Mouse (Mus musculus) myocyte (in vitro differentiated cells): ENCODE data around the gene Myo18a. TPM values are rescaled to one million over a fixed set of nuclear protein-coding genes. Genes with fewer than 3 reads are reported as not detected.

Source experiments
- H3K27me3 ChIP-seq: one replicate; pipeline ENCODE4 v1.6.1; 2011; ENCODE audit not compliant: control insufficient read depth, insufficient read depth, insufficient read length
- H3K36me3 ChIP-seq: one replicate; pipeline ENCODE4 v1.6.1; 2011; ENCODE audit not compliant: control insufficient read depth, insufficient read depth
- H3K4me2 ChIP-seq: one replicate; pipeline ENCODE4 v1.6.1; 2011; ENCODE audit warnings: low read depth, control low read depth
- H3K4me3 ChIP-seq: one replicate; pipeline ENCODE4 v1.5.1; 2011; ENCODE audit warnings: mild to moderate bottlenecking, control low read depth, moderate library complexity
- H3K79me2 ChIP-seq: one replicate; pipeline ENCODE4 v1.6.1; 2011; ENCODE audit not compliant: control insufficient read depth, insufficient read depth
- H3ac ChIP-seq: one replicate; pipeline ENCODE4 v1.6.1; 2011; ENCODE audit not compliant: control insufficient read depth, insufficient read length
- CEBPB ChIP-seq: IDR thresholded peaks from 2 replicates; pipeline ENCODE4 v1.6.1; 2011; ENCODE audit warnings: mild to moderate bottlenecking, moderate library complexity; ENCODE audit not compliant: poor library complexity, insufficient read depth, severe bottlenecking
- E2F4 ChIP-seq: IDR thresholded peaks from one replicate; pipeline ENCODE4 v1.6.1; 2011; ENCODE audit warnings: mild to moderate bottlenecking, control low read depth, moderate library complexity; ENCODE audit not compliant: insufficient read depth
- MAX ChIP-seq: IDR thresholded peaks from one replicate; pipeline ENCODE4 v1.6.1; 2011; ENCODE audit warnings: low read depth, mild to moderate bottlenecking, control low read depth
- MYOD1 ChIP-seq, 3 experiments: IDR thresholded peaks; one replicate each; pipeline ENCODE4 v1.6.1; 2011; ENCODE audit warnings: control low read depth in 2 of 3, low read depth in 2 of 3, mild to moderate bottlenecking in 2 of 3, moderate library complexity in 1 of 3; ENCODE audit not compliant: insufficient read length in 2 of 3, control insufficient read depth in 1 of 3
- MYOG ChIP-seq, 3 experiments: IDR thresholded peaks; one replicate each; pipeline ENCODE4 v1.6.1; 2011; ENCODE audit warnings: control low read depth in 2 of 3, low read depth in 2 of 3, mild to moderate bottlenecking in 2 of 3; ENCODE audit not compliant: insufficient read length in 2 of 3, control insufficient read depth in 1 of 3, insufficient read depth in 1 of 3
- POLR2A ChIP-seq: IDR thresholded peaks from one replicate; pipeline ENCODE4 v1.6.1; 2011; ENCODE audit warnings: low read depth, mild to moderate bottlenecking, control low read depth, moderate library complexity; ENCODE audit not compliant: insufficient read length
- POLR2AphosphoS2 ChIP-seq: IDR thresholded peaks from one replicate; pipeline ENCODE4 v1.6.1; 2011; ENCODE audit warnings: low read depth, control low read depth; ENCODE audit not compliant: insufficient read length
- REST ChIP-seq: IDR thresholded peaks from one replicate; pipeline ENCODE4 v1.6.1; 2011; ENCODE audit warnings: mild to moderate bottlenecking, control low read depth, moderate library complexity; ENCODE audit not compliant: insufficient read depth, insufficient read length
- SRF ChIP-seq: IDR thresholded peaks from one replicate; pipeline ENCODE4 v1.6.1; 2011; ENCODE audit warnings: low read depth; ENCODE audit not compliant: control insufficient read depth, insufficient read length
- TCF12 ChIP-seq: IDR thresholded peaks from one replicate; pipeline ENCODE4 v1.6.1; 2011; ENCODE audit warnings: mild to moderate bottlenecking, control low read depth; ENCODE audit not compliant: poor library complexity, insufficient read depth, severe bottlenecking
- TCF3 ChIP-seq: IDR thresholded peaks from one replicate; pipeline ENCODE4 v1.6.1; 2011; ENCODE audit warnings: low read depth, control low read depth; ENCODE audit not compliant: insufficient read length
- USF1 ChIP-seq: IDR thresholded peaks from one replicate; pipeline ENCODE4 v1.6.1; 2011; ENCODE audit warnings: low read depth, mild to moderate bottlenecking, control low read depth, moderate library complexity
- polyA plus RNA-seq: library from polyadenylated mRNA; unstranded; fragments of >200 nt; fragmentation: generic; extraction: Trizol; gene quantifications from one replicate; pipeline ENCODE4 v1.2.1, GENCODE M21; 2012; ENCODE audit warnings: missing spikeins

Gene Myo18a
- polyA plus RNA-seq, 1 experiment: 169 TPM

DNA sequence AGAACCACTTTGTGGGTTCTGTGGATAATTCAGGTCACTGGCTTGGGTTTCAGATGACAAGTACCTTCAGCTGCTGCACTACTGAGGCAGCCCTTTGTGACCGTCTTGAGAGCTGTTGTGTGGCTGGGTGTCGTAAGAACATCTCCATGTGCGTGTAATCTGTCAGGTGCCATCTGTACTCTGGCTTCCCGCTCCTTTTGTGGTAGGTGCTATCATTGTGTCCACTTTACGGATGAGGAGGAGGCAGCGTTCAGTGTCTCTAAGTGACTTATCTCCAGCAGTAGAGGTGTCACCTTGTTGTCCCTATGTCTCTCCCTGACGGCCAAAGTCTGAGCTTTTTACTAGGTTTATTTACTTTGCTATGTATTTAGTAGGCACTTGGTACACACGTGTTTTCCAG is 7.3 kb downstream of the Myo18a start:
- Histone ChIP-seq H3K36me3 (no peaks in the 10 kb centered on the region), H3K4me2 (no peak overlapping the region), H3K4me3 (no peak overlapping the region), H3K27me3 (no peaks in the 10 kb centered on the region), H3K79me2 (peaks cover 20% of the 10 kb centered on the region), H3ac (no peak overlapping the region)
- TF ChIP-seq POLR2AphosphoS2 (no peak), SRF (no peak), MYOG (IDR thresholded peaks at IDR 0.05; ENCODE audit: control insufficient read depth in 1 of 3, insufficient read depth in 1 of 3, insufficient read length in 2 of 3, low read depth in 2 of 3) (peak in 1 of 3 experiments; percentile 17), USF1 (no peak), POLR2A (no peak), TCF12 (no peak)

DNA sequence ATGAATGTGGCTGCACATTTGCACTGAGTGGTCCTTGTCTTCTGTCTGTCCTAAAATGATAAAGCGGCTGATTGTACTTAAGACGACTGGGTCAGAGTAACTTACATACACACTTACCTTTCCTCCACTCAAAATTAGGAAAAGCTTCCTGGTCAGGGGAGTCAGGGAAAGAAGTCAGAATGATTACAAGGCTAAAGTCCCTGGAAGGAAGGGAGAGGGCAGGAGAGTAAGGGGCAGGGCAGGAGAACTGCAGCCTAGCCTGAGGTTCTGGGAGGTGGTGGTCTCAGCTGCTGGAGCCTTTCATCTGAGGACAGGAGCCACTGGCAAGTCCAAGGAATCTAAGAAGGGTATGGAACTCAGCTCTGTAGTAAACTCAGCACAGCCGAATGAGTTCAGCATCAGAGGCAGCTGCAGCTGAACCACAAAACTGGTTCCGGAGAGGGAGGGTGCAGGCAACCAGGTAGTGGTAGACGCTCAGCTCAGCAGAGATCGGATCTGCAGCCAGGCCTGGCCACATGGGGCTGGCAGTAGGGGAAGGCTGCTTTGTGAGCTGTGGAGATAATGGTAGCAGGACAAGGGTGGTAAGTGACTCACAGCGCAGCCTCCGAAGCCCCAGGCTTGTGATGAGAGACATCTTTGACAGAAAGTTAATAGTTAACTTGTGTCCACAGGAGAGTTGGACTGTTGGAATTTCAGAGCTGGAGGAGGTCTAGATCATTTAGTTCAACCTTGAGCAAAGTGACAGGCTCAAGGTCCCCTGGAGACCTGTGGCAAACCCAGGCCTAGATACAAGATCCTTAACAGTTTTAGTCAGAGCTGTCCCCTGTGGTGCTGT is 9.1 kb downstream of the Myo18a start:
- no peak overlapping the region for H3ac ChIP-seq

DNA sequence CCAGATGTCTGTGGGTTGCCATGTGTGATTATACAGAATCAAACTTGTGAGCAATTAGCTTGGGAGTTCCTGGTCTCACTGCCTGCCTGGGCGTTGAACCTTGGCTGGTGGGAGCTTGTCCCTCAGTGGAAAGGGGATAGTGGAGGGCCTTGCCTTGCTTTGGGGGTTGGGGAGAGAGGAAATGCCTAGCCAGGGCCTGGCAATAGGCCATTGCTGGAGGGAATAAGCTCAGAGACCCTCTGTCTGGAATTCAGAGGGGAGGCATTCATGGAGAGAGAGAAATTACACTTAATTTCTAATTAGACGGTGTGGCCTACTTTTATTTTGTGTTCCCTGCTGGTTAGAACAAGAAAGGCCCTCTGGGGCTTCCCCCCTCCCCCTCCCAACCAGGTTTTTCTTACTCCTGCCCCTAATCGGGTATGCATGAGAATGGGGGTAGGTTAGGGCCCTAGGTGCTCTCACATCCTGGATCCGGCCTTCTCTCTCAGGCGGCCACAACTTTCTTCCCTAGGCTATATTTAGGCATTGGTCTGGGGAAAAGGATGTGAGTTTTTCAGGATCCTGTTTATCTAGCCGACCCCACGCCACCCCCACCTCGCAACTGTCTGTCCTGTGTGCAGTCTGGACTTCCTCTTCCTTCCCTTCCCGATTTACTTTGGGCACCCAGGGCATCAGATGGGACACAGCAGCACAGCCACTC is 12.8 kb downstream of the Myo18a start:
- Histone ChIP-seq H3K79me2 (peaks cover 3% of the 10 kb centered on the region), H3K4me2 (no peak overlapping the region), H3K36me3 (no peaks in the 10 kb centered on the region), H3K4me3 (no peak overlapping the region), H3K27me3 (no peaks in the 10 kb centered on the region), H3ac (no peak overlapping the region)
- TF ChIP-seq POLR2A (no peak), MYOD1 (IDR thresholded peaks at IDR 0.05; ENCODE audit: control insufficient read depth in 1 of 3, insufficient read length in 2 of 3, low read depth in 2 of 3) (no peak), USF1 (no peak), MAX (no peak), TCF3 (no peak), E2F4 (no peak), SRF (no peak), CEBPB (no peak), TCF12 (no peak), MYOG (IDR thresholded peaks at IDR 0.05; ENCODE audit: control insufficient read depth in 1 of 3, insufficient read depth in 1 of 3, insufficient read length in 2 of 3, low read depth in 2 of 3) (no peak), POLR2AphosphoS2 (no peak), REST (no peak)

More for the DNA sequence above, 9.1 kb downstream of the Myo18a start:
- Histone ChIP-seq H3K4me3 (no peak overlapping the region), H3K79me2 (peaks cover 9% of the 10 kb centered on the region), H3K36me3 (no peaks in the 10 kb centered on the region), H3K4me2 (no peak overlapping the region), H3K27me3 (no peaks in the 10 kb centered on the region)
- no peak for TF ChIP-seq MYOD1 (IDR thresholded peaks at IDR 0.05; ENCODE audit: control insufficient read depth in 1 of 3, insufficient read length in 2 of 3, low read depth in 2 of 3)
- TF ChIP-seq MYOG (IDR thresholded peaks at IDR 0.05; ENCODE audit: control insufficient read depth in 1 of 3, insufficient read depth in 1 of 3, insufficient read length in 2 of 3, low read depth in 2 of 3): no peak
- TF ChIP-seq MAX: no peak
- no peak for TF ChIP-seq POLR2AphosphoS2

DNA sequence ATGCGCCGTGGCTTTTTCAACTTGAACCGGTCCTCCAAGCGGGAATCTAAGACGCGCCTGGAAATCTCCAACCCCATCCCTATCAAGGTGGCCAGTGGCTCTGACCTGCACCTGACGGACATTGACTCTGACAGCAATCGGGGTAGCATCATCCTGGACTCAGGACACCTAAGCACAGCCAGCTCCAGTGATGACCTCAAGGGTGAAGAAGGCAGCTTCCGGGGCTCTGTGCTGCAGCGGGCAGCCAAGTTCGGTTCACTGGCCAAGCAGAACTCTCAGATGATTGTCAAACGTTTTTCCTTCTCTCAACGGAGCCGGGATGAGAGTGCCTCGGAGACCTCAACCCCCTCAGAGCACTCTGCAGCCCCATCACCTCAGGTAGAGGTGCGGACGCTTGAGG is 14.4 kb downstream of the Myo18a start:
- Histone ChIP-seq H3K36me3 (no peaks in the 10 kb centered on the region), H3ac (no peak overlapping the region), H3K79me2 (peaks cover 3% of the 10 kb centered on the region), H3K27me3 (no peaks in the 10 kb centered on the region), H3K4me2 (no peak overlapping the region), H3K4me3 (no peak overlapping the region)
- TF ChIP-seq REST (no peak), E2F4 (no peak), CEBPB (no peak), SRF (no peak), TCF3 (no peak), MYOD1 (IDR thresholded peaks at IDR 0.05; ENCODE audit: control insufficient read depth in 1 of 3, insufficient read length in 2 of 3, low read depth in 2 of 3) (no peak), USF1 (no peak), TCF12 (no peak), MAX (no peak), POLR2A (no peak), MYOG (IDR thresholded peaks at IDR 0.05; ENCODE audit: control insufficient read depth in 1 of 3, insufficient read depth in 1 of 3, insufficient read length in 2 of 3, low read depth in 2 of 3) (no peak), POLR2AphosphoS2 (no peak)

DNA sequence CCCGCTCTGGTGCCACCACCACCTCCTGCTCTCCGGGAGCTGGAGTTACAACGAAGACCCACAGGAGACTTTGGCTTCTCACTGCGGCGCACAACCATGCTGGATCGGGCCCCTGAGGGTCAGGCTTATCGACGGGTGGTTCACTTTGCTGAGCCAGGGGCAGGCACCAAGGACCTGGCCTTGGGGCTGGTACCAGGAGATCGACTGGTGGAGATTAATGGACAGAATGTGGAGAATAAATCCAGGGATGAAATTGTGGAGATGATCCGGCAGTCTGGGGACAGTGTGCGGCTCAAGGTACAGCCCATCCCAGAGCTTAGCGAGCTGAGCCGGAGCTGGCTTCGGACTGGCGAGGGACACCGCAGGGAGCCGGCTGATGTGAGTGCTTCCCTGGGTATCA is 14.9 kb downstream of the Myo18a start:
- H3K4me3 ChIP-seq: no peak overlapping the region
- H3K4me2 ChIP-seq: no peak overlapping the region
- H3K79me2 ChIP-seq: peaks cover 3% of the 10 kb centered on the region
- H3K36me3 ChIP-seq: no peaks in the 10 kb centered on the region
- no peak overlapping the region for H3ac ChIP-seq
- no peak for TF ChIP-seq REST
- no peak for TF ChIP-seq MYOD1 (IDR thresholded peaks at IDR 0.05; ENCODE audit: control insufficient read depth in 1 of 3, insufficient read length in 2 of 3, low read depth in 2 of 3)
- TF ChIP-seq MAX: no peak
- no peak for TF ChIP-seq TCF12
- TF ChIP-seq SRF: no peak
- no peak for TF ChIP-seq MYOG (IDR thresholded peaks at IDR 0.05; ENCODE audit: control insufficient read depth in 1 of 3, insufficient read depth in 1 of 3, insufficient read length in 2 of 3, low read depth in 2 of 3)
- TF ChIP-seq USF1: no peak
- no peak for TF ChIP-seq TCF3
- no peak for TF ChIP-seq CEBPB
- TF ChIP-seq E2F4: no peak
- no peak for TF ChIP-seq POLR2A
- no peak for TF ChIP-seq POLR2AphosphoS2
- no peaks in the 10 kb centered on the region for H3K27me3 ChIP-seq
